Mouse (Mus musculus) retina, adult 2 months (tissue): ENCODE results near the gene Ldlrad2.
"Not testable (repeated sequence)": the region's sequence is repeated elsewhere in the genome, so short reads cannot be mapped to it uniquely, and the experiment has no call there.

Experiments used
- DNase-seq: peaks from one replicate; pipeline ENCODE4 v3.0.0-alpha.2; 2012; ENCODE audit warnings: low read depth, low spot score

Ldlrad2 gene

DNA sequence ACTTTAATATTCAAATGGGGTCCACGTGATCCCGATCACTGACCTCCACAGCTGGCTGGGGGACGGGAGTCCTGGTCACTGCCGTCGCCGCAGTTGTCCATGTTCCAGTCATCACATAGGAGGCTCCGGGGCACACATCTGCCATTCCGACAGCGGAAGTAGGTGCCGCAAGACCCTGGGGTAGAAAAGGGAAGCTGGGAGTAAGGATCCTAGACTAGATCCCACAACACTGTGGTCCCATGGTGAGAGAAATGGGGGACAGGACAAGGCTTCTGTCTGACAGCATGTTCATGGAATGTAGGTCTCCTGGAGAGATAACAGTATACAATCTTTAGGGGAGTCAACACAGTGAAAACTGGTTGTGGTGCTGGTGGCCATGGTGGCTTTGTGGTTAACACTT, at the start of gene Ldlrad2:
Gene Ldlrad2, minus strand, starts transcription at position 101 of the 400 bp plus-strand sequence.
- DNase-seq = no peak

DNA sequence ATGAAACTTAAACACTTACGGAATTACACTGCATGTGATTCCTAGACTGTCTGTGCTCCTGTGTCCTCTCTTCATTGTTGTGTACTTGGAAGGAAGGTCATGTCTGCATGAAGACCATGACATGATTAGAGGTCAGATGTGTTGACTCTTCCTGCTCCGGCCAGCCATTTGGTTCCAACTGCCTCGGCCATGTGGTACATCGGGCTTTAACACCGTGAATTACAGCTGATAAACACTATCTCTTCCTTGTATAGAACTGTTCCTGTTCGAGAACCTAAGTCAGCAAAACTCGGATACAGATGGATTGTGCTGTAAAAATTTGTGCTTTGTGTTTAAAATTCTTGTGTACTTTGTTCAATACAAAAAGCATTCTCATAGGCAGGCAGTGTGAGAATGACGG, 48.5 kb upstream of the Ldlrad2 start:
- DNase-seq = no peak

DNA sequence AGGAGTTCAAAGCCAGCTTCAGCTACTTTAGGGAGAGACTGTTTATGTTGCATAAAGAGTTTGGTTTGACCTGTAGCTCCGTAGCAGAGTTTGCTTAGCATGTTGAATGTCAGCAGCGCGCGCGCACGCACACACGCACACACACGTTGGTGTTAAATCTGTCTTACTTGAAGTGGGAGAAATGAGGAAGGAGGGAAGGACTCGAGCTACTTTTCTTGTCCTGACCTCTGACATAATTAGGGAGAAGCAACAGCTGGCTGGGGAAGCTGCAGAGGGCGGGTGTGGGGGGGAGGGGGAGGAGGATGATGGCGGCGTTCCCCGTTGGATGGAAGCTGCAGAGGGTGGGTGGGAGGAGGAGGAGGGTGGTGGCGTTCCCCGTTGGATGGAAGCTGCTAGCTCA, 35.9 kb upstream of the Ldlrad2 start:
- DNase-seq = no peak

DNA sequence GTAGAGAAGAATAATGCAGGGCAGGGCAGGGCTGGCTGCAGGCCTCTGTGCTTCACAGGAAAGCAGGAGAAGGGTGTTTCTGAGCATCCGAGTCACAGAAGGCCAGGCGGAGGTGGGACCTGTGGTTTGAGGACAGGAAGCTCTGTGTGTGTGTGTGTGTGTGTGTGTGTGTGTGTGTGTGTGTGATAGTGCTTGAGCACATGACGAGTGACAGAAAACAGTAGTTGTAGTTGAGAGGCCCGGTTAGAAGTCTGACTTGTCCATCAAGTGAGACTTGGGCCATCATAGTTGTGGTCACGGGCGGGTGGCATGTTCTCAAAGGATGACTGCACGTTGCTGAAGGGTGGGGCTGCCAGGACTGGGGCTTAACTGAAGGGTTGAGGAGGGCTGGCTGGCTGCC, 35.3 kb upstream of the Ldlrad2 start:
- DNase-seq = no peak

DNA sequence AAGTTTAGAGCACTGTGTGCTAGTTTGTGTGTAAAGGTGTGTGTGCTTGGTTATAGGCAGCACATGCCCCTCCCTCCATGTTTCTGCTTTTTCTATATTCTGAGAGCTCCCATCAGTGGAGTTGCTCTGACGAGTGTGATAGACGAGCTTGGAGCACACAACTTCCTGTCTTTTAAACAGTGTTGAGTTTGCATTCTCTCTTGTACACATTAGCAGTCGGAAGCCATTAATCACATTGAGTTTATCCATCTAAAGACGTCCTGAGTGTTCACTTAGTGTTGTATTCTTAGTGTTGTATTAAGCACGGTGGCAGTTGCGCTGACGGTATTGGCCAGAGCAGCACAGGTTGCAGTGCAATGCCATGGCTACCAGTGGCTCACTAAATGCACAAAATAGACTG, 34.9 kb upstream of the Ldlrad2 start:
- DNase-seq = no peak

DNA sequence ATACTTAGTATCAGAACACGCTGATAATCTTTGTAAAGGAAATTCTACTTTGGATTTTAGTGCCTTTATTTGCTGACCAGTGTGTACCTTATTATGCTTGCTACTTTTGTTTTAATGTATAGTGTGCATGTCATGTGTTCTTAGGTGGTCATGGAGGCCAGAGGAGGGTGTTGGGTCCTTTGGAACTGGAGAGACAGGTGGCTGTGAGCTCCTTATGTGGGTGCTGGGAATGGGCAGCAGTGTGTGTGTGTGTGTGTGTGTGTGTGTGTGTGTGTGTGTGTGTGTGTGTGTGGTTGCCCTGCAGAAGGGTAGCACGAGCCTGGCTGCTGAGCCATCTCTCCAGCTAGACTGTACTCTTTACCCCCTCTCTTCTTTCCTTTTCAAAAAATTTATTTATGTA, 32.7 kb upstream of the Ldlrad2 start:
- DNase-seq = no peak

DNA sequence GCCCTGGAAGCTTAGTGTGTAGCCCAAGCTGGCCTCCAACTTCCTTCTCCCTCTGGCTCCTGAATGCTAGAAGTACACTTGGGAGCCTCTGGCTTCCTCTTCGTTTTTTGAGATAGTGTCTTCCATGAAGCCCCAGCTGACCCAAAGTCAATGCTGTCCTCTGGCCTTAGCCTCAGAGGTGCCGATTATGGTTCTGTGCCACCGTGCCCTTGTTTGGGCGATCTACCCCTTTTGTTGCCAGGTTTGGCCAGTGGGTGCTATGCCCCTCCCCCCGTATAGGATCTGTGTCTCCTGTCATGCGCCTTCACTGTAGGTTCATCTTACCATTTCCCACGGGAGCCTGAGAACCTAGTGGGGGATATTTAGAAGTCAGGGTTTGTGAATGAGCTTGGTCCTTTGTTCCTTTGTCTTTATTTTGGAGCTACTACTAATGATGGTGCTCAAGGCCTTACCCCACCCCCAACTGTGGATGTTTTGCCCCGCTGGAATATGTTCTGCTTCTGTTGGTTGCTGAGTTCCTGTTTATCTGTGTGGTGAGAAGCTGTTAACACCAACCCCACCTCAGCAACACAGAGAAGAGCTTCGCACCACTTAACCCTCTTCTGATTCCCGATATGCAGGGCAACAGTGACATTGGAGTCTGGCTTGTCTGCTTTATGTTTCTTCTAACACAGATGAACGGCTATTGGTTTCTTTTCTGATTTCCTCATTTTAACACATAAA, 29.2 kb upstream of the Ldlrad2 start:
- DNase-seq = no peak

DNA sequence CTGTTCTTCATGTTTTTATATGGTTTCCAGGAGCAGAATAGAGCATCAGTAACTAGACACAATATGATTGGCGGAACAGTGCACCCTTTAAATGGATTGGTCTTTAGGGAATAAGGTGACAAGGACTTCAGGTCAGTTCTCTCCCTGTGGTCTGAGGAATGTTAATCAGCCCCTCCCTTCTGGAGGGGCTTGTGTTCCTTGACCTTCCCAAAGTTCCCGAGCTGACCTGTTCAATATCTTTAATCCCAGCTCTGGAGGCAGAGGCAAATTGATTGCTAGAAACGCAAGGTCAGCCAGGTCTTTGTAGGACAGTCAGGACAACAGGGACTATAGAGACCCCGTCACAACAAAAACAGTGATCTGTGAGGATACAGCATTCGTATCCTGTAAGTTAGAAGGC, 24.2 kb upstream of the Ldlrad2 start:
- DNase-seq = no peak

DNA sequence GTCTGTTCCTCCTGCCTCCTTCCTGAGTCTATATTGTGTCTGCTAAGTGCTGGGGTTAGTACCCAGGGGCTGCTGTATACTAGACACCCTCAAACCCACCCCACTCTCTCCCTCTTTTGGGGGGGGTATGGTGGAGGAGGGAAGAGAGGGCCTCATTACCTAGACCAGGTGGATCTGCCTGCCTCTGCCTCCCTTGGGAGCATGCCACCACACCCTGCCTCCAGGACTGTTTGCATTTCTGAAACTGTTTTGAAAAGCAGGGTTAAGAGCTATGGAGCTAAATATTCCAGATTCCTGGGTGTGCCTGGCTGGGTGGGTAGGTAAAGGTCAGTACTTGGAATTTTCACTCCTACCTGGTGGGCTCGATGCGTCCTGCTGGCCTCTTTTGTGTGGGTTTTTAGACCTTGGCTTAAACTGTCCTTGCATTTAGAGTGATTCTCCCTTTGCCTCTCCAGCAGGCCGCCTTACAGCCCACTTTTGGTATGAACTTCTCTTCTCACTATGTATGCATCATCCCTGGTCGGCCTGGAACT, 22.8 kb upstream of the Ldlrad2 start:
- DNase-seq = no peak

DNA sequence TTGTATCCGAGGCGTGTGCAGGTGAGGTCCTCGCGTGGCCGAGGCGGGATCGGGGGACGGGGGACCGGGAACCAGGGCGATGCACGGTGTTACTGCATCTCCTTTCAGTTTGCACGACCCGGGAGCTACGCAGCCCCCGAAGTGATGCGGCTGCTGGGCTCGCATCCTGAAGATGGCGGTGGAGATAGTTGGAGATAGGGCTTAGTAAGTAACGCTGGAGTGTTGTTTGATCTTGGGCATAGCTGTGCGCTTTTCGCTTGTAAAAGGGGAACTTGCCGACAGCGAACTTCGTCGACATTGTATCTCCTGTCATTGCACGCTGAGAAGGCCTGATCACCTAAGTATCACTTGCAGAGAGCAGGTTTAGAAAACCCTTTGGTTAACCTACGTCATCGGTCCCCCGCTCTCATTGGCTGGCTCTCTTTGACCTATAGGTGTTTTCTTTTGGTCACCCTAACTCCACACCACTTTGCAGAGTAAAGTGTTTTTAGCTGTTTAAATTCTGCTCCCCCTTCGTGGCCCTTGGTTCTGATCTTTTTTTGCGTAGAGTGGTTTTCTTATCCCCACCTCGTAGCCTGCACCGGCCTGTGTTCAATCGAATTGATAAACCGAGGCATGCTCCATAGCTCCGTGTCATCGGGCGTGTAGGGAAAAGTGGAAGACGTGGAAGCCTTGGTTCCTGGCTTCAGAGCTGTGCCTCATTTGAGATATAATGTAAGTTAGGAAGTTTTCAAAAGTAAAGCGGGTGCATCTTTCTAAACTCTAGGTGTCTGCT, 20.3 kb upstream of the Ldlrad2 start:
- no peak for DNase-seq

DNA sequence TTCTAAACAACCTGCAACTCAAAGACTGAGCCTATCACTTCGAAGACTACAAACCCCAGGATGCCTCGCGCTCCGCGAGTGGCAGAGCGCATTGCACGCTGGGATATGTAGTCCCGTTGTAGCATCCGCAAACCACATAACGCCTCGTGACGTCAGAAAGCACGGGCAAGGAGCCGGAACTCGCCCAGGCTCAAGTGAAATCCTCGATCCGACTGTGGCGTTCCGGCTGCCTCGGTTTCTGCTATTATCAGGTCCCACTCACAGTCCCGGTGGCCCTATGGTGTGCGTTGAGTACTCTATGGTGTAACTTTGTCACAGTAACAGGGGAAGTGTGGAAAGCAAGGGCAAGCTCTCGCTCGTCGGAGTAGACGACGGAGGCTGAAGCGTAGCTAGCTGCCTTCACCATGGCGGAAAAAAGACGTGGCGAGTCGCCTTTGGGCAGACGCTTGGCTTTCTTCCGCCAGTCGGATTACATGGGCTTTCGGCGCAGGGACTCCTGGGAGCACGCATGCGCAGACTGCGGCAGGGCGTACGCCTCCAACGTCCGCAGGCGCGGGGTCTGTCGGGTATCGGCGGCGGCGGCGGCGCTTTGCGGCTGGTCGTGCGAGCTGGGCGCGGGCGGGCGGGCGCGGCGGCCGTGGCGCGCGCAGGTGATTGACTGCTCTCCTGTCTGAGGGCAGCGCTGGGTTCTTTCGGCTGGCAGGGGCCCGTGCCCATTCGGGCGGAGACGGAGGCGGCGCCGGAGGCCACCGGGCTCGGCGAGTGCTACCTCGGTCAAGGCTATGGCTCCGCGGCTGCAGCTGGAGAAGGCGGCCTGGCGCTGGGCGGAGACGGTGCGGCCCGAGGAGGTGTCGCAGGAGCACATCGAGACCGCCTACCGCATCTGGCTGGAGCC, 19.5 kb upstream of the Ldlrad2 start, which contains the start of gene Usp48:
Gene Usp48, plus strand, starts transcription at position 155 of the 895 bp plus-strand sequence.
- peak; percentile 99 for DNase-seq

DNA sequence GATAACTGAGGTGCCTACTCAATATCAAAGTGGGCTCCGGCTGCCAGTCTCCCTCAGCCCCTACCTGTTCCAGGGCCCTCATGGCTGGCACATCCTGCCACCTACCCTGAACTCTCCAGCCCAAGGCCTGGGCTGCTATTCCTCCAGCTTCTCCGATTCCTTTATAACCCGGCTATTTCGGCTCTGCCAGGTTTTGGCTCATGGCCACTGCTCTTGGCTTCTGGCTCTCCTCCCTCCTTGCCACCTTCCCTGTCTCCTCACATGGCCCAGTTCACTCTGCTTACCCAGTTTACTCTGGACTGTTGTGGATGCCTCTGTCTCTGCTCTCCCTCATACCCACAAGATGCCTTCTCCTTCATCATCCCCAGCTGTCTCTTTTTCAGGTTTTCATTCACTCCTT, 16.6 kb upstream of the Ldlrad2 start:
- no peak for DNase-seq

DNA sequence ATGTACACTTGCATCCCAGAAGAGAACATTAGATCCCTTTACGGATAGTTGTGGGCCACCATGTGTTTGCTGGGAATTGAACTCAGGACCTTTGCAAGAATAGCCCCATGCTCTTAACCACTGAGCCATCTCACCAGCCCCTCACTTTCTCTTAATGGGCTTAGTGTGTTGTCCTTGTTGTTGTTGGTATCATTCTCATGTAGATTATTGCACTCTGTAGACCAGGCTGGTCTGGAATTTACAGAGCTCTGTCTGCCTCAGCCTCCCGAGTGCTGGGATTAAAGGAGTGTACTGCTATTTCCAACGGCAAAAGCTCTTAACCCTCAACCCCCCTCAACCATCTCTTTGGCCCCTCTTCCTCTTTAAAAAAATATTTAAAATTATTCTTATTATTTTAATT, 15.2 kb upstream of the Ldlrad2 start:
- DNase-seq = no peak

DNA sequence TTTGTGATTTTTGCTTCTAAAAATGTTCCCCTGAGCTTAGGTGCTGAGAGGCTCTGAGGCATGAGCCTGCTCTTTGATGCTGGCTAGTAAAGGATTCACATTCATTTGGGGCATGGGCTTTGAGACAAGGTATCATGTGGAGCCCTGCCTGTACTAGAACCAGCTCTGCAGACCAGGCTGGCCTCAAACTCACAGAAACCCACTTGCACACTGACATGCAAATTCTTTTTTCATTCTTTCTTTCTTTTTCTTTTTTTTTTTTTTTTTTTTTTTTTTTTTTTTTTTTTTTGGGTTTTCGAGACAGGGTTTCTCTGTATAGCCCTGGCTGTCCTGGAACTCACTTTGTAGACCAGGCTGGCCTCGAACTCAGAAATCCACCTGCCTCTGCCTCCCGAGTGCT, 14.7 kb upstream of the Ldlrad2 start:
- DNase-seq = not testable (repeated sequence)

DNA sequence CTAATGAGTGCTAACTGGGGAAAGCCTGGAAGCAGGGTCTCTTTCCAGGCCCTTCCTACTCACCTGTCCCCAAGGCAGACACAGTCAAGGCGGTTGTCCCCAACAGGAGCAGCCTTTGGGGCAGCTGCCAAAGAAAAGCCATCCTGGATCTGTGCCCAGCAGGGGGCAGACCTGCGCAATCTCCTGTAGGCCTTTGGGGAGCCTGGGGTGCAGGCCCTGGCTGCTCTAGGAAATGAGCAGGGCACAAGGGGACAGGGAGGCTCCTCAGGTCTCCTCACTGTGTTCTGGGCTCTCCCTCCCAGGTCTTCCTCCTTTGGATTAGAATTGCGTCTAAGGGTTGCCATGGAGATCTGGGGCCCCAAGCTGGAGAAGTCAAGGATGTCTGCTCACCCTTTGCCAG, 7.4 kb upstream of the Ldlrad2 start:
- no peak for DNase-seq

DNA sequence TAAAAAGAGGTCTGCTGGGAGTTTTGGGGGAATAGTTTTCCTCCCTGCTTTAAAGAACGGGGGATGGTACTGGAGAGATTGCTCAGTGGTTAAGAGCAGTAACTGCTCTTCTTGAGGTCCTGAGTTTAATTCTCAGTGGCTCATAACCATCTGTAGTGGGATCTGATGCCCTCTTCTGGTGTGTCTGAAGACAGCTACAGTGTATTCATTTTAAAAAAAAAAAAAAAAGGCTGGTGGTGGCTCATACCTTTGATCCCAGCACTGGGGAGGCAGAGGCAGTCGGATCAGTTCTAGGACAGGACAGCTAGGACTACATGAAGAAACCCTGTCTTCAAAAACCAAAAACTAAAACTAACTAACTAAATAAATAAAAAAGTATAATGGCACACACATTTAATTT, 5.9 kb upstream of the Ldlrad2 start:
- DNase-seq = no peak

DNA sequence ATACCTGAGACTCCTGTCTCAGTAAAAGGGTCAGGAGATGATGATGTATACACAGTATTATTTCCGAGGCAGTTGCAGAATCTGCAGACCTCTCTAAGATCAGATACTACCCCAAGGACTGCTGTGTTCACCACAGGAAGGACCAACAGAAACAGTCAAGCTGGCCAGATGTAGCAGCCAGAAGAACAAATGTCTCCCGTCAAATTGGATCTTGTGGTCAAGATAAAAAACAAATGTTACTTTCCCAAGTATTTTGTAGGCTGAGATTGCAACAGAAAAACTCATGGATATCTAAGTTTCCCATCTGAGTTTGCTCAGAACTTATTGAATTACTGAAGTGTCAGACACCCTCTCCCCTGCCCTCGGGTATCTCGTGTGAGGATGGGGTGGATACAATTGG, 5.4 kb upstream of the Ldlrad2 start:
- no peak for DNase-seq

DNA sequence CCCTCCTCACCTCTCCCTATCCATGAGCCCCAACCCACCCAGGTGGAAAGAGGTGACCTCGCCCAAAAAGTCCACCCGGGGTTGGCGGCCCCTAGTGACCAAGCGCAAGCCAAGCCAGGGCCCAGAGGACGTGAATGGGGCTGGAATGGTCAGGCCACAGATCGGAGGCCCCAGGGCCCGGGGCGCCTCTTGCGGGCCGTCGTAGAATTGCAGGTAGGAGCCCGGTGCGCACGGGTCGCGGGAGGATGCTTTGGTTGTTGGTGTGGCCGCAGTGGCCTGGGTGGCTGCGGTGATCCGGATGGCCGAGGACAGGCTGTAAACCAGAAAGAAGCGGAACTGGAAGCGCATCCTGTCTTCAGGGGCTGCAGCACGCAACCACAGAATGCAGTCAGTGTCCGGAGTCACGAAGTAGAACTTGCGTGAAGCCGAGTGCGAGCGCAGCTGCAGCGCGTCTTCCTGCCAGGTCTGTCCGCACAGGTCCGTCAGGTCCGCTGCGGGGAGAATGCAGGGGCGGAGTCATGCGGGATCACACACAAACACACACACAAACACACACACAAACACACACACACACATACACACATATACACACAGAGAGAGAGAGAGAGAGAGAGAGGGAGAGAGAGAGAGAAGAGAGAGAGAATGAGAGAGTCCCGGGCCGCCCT, 3.9 kb upstream of the Ldlrad2 start:
- no peak for DNase-seq

DNA sequence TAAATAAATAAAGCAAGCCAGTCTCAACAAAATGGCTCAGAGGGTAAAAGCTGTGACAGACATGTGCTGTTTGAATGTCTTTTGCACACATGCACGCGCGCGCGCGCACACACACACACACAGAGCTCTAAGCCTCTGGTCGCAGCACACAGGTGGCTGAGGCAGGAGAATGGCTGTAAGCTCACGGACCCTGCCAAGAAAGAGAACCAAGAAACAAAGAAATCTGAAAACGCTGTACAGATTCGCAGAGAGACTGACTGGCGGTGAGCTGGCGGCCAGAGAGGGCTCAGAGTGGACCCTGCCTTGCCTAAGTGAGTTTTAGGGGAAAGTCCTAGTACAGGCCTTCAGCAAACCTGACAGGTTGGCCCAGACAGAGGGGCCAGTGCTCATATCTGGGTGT, 3.1 kb upstream of the Ldlrad2 start:
- no peak for DNase-seq

DNA sequence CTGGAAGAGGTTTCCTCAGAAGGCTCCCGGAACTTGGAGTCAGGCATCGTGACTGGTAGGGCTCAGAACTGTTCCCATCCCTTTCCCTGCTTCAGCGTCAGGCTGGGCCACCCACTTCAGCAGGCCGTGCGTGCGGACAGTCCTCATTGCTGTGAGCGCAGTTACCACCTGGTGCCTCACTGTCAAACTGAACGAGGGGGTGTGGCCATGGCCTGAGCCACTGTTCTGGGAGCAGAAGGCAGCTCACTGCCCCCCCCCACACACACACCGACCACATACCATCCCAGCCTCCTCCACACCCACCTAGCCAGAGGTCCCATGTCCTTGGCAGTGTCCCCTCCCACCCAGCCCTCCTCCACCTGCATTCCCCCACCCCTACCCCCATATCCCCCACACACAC, 4.5 kb downstream of the Ldlrad2 start:
- no peak for DNase-seq

DNA sequence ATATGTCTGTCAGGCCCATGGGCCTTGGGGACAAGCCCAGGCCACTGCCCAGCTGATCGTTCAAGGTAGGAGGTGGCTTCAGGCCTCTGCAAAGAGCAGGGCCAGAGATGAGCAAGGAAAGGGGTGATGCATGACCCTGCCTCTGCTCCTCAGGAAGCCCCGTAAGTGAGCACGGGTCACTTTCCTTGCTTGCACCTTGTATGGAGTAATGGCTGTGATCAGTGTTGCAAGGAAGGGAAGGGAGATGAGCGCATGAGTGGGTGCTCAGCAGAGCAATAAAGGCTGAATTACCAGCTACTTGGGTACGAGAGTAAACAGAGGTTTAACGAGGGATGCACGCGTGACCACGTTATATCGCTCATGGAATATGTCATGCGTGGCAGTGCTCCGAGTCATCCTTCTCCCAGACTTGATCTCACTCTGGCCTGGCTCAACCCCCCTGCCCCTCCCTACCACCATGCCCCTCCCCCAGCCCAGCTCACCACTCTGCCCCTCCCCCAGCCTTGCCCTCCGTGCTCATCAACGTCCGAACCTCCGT, 17.6 kb downstream of the Ldlrad2 start:
- no peak for DNase-seq
